Mouse (Mus musculus) adrenal gland, adult 8-10 months (tissue): ENCODE measurements around the gene Meaf6. TPM values are rescaled to one million over a fixed set of nuclear protein-coding genes. Genes with fewer than 3 reads are reported as not detected.

Source experiments
- DNase-seq: peaks from one replicate; pipeline ENCODE4 v3.0.0; 2022
- total RNA-seq, 4 experiments: library from RNA; stranded (reverse); gene quantifications; 2 replicates each; pipeline ENCODE4 v1.2.4; 2022

Gene Meaf6
- total RNA-seq = 10 to 100 TPM; 24.8 to 35.4 (median 32.6) TPM

GRCm38 (mm10) chr4:125084403-125085345, at the start of gene Meaf6:
Gene Meaf6, plus strand, starts transcription at chr4:125085134.
- DNase-seq = peak; percentile 80

GRCm38 (mm10) chr4:125044454-125044853, 40.5 kb upstream of the Meaf6 start:
- DNase-seq = no peak

- no peak for DNase-seq
Measured at GRCm38 (mm10) chr4:125055385-125055784, 29.5 kb upstream of the Meaf6 start.

- DNase-seq = no peak
Measured at GRCm38 (mm10) chr4:125056476-125056875, 28.5 kb upstream of the Meaf6 start.

- no peak for DNase-seq
Measured at GRCm38 (mm10) chr4:125057273-125057672, 27.7 kb upstream of the Meaf6 start.

- no peak for DNase-seq
Measured at GRCm38 (mm10) chr4:125058033-125058432, 26.9 kb upstream of the Meaf6 start.

GRCm38 (mm10) chr4:125059025-125059424, 25.9 kb upstream of the Meaf6 start:
- peak; percentile 40 for DNase-seq

GRCm38 (mm10) chr4:125063829-125064228, 21.1 kb upstream of the Meaf6 start:
- no peak for DNase-seq

- DNase-seq = peak; percentile 47
Measured at GRCm38 (mm10) chr4:125065517-125066307, 19.2 kb upstream of the Meaf6 start, which contains the start of gene Dnali1. Gene Dnali1, minus strand, starts transcription at chr4:125065703.

GRCm38 (mm10) chr4:125066490-125067370, 18.2 kb upstream of the Meaf6 start, which contains the start of gene Snip1:
Gene Snip1, plus strand, starts transcription at chr4:125066672.
- DNase-seq = peak; percentile 92

GRCm38 (mm10) chr4:125077700-125078099, 7.2 kb upstream of the Meaf6 start:
- no peak for DNase-seq

GRCm38 (mm10) chr4:125078698-125079097, 6.2 kb upstream of the Meaf6 start:
- DNase-seq = no peak

- DNase-seq = no peak
Measured at GRCm38 (mm10) chr4:125085346-125085841, 460 bp downstream of the Meaf6 start.

- DNase-seq = no peak
Measured at GRCm38 (mm10) chr4:125093031-125093430, 8.1 kb downstream of the Meaf6 start.

GRCm38 (mm10) chr4:125096066-125096465, 11.1 kb downstream of the Meaf6 start:
- DNase-seq = peak; percentile 48

GRCm38 (mm10) chr4:125097412-125097811, 12.5 kb downstream of the Meaf6 start:
- no peak for DNase-seq

GRCm38 (mm10) chr4:125099458-125099857, 14.5 kb downstream of the Meaf6 start:
- DNase-seq = peak; percentile 61

- no peak for DNase-seq
Measured at GRCm38 (mm10) chr4:125101334-125101733, 16.4 kb downstream of the Meaf6 start.

- no peak for DNase-seq
Measured at GRCm38 (mm10) chr4:125105354-125105753, 20.4 kb downstream of the Meaf6 start.

GRCm38 (mm10) chr4:125114638-125115037, 29.7 kb downstream of the Meaf6 start:
- peak; percentile 72 for DNase-seq

- DNase-seq = no peak
Measured at GRCm38 (mm10) chr4:125115081-125115480, 30.1 kb downstream of the Meaf6 start.

GRCm38 (mm10) chr4:125115710-125116089, 30.8 kb downstream of the Meaf6 start:
- no peak for DNase-seq
